ENCODE assay signal across 22 mouse cellular contexts in the genomic region with DNA sequence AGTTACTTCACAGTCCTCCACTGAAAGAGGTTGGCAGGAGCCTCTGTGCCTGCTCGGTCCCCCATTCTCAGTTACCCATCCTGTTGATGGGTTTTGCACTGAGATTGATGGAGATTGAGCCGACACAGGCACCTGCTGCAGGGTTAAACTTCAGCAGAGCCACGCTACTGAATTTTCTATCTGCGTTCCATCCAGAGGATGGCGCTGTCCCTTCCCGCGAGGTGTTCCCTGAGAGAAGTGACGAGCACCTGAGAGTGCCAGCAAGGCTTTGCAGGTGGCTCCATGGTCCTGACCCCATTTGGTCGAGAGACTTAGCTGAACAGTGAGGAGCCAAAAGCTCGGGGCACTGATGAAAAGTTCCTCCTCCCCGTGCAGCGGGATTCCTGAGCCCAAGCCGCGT.
A peak's percentile ranks its signal among the peaks of the same experiment; 100 is the strongest.
DNase-seq lines count a peak whose midpoint lies in the region; TF ChIP-seq lines count a peak whose summit lies in the region.
"Had no signal": no experiment of that assay in that cellular context is flagged by ENCODE, and none has a peak within 500 bp of the region (broad histone marks: within the 10 kb centered on the region; RNA-seq: fewer than 3 reads in every experiment).

No protein-coding gene starts in this region.

- H3K4me1 ChIP-seq in E14TG2a.4 (replicated peaks; ENCODE audit: low read depth, low read length) (peaks cover 73% of the 10 kb centered on the region), ES-Bruce4 (ENCODE audit: control insufficient read depth, insufficient read depth, low read length) (no peaks in the 10 kb centered on the region)
- H3K4me1 ChIP-seq: embryonic facial prominence, embryonic 13.5 days; forebrain, embryonic 12.5 days; forebrain, embryonic 15.5 days; hindbrain, embryonic 12.5 days; intestine, embryonic 15.5 days had no signal

- TF ChIP-seq CTCF in E14TG2a.4 (conservative IDR thresholded peaks at IDR 0.05; ENCODE audit: low read length), result peak; percentile 32
- TF ChIP-seq CTCF in ES-Bruce4 (IDR thresholded peaks at IDR 0.05; ENCODE audit: low read depth, low read length), result peak; percentile 49

- peaks cover 90% of the 10 kb centered on the region for H3K36me3 ChIP-seq in E14TG2a.4 (ENCODE audit: insufficient read depth, low read length)
- H3K36me3 ChIP-seq in ES-Bruce4 (ENCODE audit: control insufficient read depth, insufficient read depth, low read length, poor library complexity, severe bottlenecking), result peaks cover 9% of the 10 kb centered on the region

- no peaks in the 10 kb centered on the region for H3K27me3 ChIP-seq in E14TG2a.4 (ENCODE audit: insufficient read depth, low read length)
- no peaks in the 10 kb centered on the region for H3K27me3 ChIP-seq in ES-Bruce4 (ENCODE audit: control insufficient read depth, insufficient read depth, low read length, poor library complexity, severe bottlenecking)
- H3K27me3 ChIP-seq: embryonic facial prominence, embryonic 13.5 days; forebrain, embryonic 12.5 days; forebrain, embryonic 15.5 days; hindbrain, embryonic 12.5 days; intestine, embryonic 15.5 days had no signal

- no peak overlapping the region for H3K27ac ChIP-seq in ES-Bruce4 (ENCODE audit: insufficient read depth, low read length)
- H3K27ac ChIP-seq: embryonic facial prominence, embryonic 10.5 days; embryonic facial prominence, embryonic 13.5 days; forebrain, embryonic 12.5 days; forebrain, embryonic 15.5 days; gastrocnemius, adult 2 months; hindbrain, embryonic 12.5 days; intestine, embryonic 15.5 days had no signal

- no peak overlapping the region for H3K9ac ChIP-seq in ES-Bruce4 (ENCODE audit: low read depth, poor library complexity, severe bottlenecking)
- H3K9ac ChIP-seq: embryonic facial prominence, embryonic 13.5 days; forebrain, embryonic 12.5 days; forebrain, embryonic 15.5 days; hindbrain, embryonic 12.5 days; intestine, embryonic 15.5 days had no signal

- TF ChIP-seq EP300 in ES-Bruce4 (IDR thresholded peaks at IDR 0.05; ENCODE audit: insufficient read depth, low read depth, low read length), result no peak

- H3K9me3 ChIP-seq in E14TG2a.4 (ENCODE audit: low read length) (peaks cover 2% of the 10 kb centered on the region; the same call in 1 of the 2 replicates), ES-Bruce4 (replicated peaks; ENCODE audit: control insufficient read depth, insufficient read depth, low read length, poor library complexity, severe bottlenecking) (no peaks in the 10 kb centered on the region)
- H3K9me3 ChIP-seq: forebrain, embryonic 15.5 days; intestine, embryonic 15.5 days had no signal

- TF ChIP-seq POLR2A in ES-Bruce4 (IDR thresholded peaks at IDR 0.05; ENCODE audit: insufficient read depth, low read length), result no peak

- H3K4me3 ChIP-seq in E14TG2a.4 (replicated peaks; ENCODE audit: low read length), result peak overlapping the region; percentile 39; the same call in 1 of the 2 replicates
- no peak overlapping the region for H3K4me3 ChIP-seq in ES-Bruce4 (ENCODE audit: low read depth, low read length)
- H3K4me3 ChIP-seq: embryonic facial prominence, embryonic 10.5 days; embryonic facial prominence, embryonic 13.5 days; erythroblast, embryonic 14.5 days; forebrain, embryonic 12.5 days; forebrain, embryonic 15.5 days; gastrocnemius, adult 2 months; hindbrain, embryonic 12.5 days; intestine, embryonic 15.5 days had no signal

- DNase-seq in R1 (ENCODE audit: low read depth, low spot score), result peak; percentile 72
- DNase-seq in spleen, postnatal 10 days (ENCODE audit: low spot score in 2 of 2), result no peak
- DNase-seq in lung, postnatal 14 days, result no peak
- DNase-seq in embryo, embryonic 11 days, result no peak
- DNase-seq: adrenal gland, adult 2 months; adrenal gland, postnatal 14 days; cerebellum, adult 11 months; cerebellum, adult 2 months; cerebellum, adult 9-11 months; cerebellum, postnatal 25 days; gastrocnemius, adult 2 months; gastrocnemius, postnatal 14 days; heart, adult 11 months had no signal
